Mouse (Mus musculus) heart, embryonic 15.5 days (tissue): ENCODE results near the gene Retreg1. TPM values are rescaled to one million over a fixed set of nuclear protein-coding genes. Genes with fewer than 3 reads are reported as not detected.
"Not testable (repeated sequence)": the region's sequence is repeated elsewhere in the genome, so short reads cannot be mapped to it uniquely, and the experiment has no call there.

ENCODE experiments used
- ATAC-seq: fragments of 200-750 bp; cut with Nextera tagmentation; replicated peaks from 2 replicates; pipeline ENCODE4 v1.8.0; 2017; ENCODE audit warnings: low read depth, moderate TSS enrichment; ENCODE audit not compliant: insufficient number of reproducible peaks, insufficient read depth, low FRiP score
- H3K27ac ChIP-seq: fragments of 300-500 bp; sonication (generic); 2 replicates; pipeline ENCODE4 v1.5.1; 2015; ENCODE audit warnings: mild to moderate bottlenecking, inconsistent platforms
- H3K27me3 ChIP-seq: fragments of 300-500 bp; sonication (generic); 2 replicates; pipeline ENCODE4 v1.6.1; 2015; ENCODE audit warnings: inconsistent platforms
- H3K36me3 ChIP-seq: fragments of 300-500 bp; sonication (generic); 2 replicates; pipeline ENCODE4 v1.6.1; 2015; ENCODE audit warnings: mild to moderate bottlenecking, inconsistent platforms
- H3K4me1 ChIP-seq: fragments of 300-500 bp; sonication (generic); replicated peaks from 2 replicates; pipeline ENCODE4 v1.6.1; 2015; ENCODE audit warnings: inconsistent platforms
- H3K4me2 ChIP-seq: fragments of 300-500 bp; sonication (generic); 2 replicates; pipeline ENCODE4 v1.6.1; 2015; ENCODE audit warnings: inconsistent platforms, mild to moderate bottlenecking, moderate library complexity
- H3K4me3 ChIP-seq: fragments of 300-500 bp; sonication (generic); 2 replicates; pipeline ENCODE4 v1.5.1; 2015; ENCODE audit warnings: mild to moderate bottlenecking, inconsistent platforms
- H3K9ac ChIP-seq: fragments of 300-500 bp; sonication (generic); 2 replicates; pipeline ENCODE4 v1.6.1; 2015; ENCODE audit warnings: mild to moderate bottlenecking, inconsistent platforms
- H3K9me3 ChIP-seq: fragments of 300-500 bp; sonication (generic); replicated peaks from 2 replicates; pipeline ENCODE4 v1.6.1; 2016; ENCODE audit warnings: inconsistent platforms
- WGBS: fragments of 180-500 bp; shearing (Covaris S2); methylation state at CpG from one replicate; pipeline ENCODE4 v1.1.7; 2015; ENCODE audit warnings: mixed read lengths; 5-methylcytosine and 5-hydroxymethylcytosine counted together
- polyA plus RNA-seq: library from polyadenylated mRNA; unstranded; fragments of >200 nt; fragmentation: Nextera tagmentation; extraction: Ambion mirVana; gene quantifications from 2 replicates; pipeline ENCODE4 v1.2.1, GENCODE M21; 2015

Retreg1 gene
- polyA plus RNA-seq, 1 experiment from 2014 or later, result 84.6 TPM

GRCm38 (mm10) chr15:25972758-25973157 is 129.8 kb downstream of the Retreg1 start:
- no peaks in the 10 kb centered on the region for H3K27me3 ChIP-seq
- 80% methylated on average over 5 of the region's 5 CpGs for WGBS
- peaks cover 5% of the 10 kb centered on the region; the same call in 1 of the 2 replicates for H3K4me1 ChIP-seq
- peaks cover 16% of the 10 kb centered on the region for H3K36me3 ChIP-seq
- no peak overlapping the region for H3K4me2 ChIP-seq
- ATAC-seq, result no peak
- H3K9ac ChIP-seq, result no peak overlapping the region
- H3K27ac ChIP-seq, result no peak overlapping the region
- H3K4me3 ChIP-seq, result no peak overlapping the region
- no peaks in the 10 kb centered on the region for H3K9me3 ChIP-seq

- H3K9ac ChIP-seq, result no peak overlapping the region
- 88% methylated on average over 4 of the region's 4 CpGs for WGBS
- H3K4me3 ChIP-seq, result no peak overlapping the region
- no peak for ATAC-seq
- H3K4me1 ChIP-seq, result peaks cover 5% of the 10 kb centered on the region; the same call in 1 of the 2 replicates
- H3K36me3 ChIP-seq, result peaks cover 16% of the 10 kb centered on the region
- H3K9me3 ChIP-seq, result no peaks in the 10 kb centered on the region
- no peaks in the 10 kb centered on the region for H3K27me3 ChIP-seq
- H3K4me2 ChIP-seq, result no peak overlapping the region
- H3K27ac ChIP-seq, result no peak overlapping the region
Measured at GRCm38 (mm10) chr15:25974352-25974751, 131.4 kb downstream of the Retreg1 start.

GRCm38 (mm10) chr15:25975810-25976209 is 132.8 kb downstream of the Retreg1 start:
- H3K36me3 ChIP-seq, result peaks cover 13% of the 10 kb centered on the region
- peaks cover 5% of the 10 kb centered on the region; the same call in 1 of the 2 replicates for H3K4me1 ChIP-seq
- H3K9me3 ChIP-seq, result no peaks in the 10 kb centered on the region
- no peak overlapping the region for H3K9ac ChIP-seq
- WGBS, result 48% methylated on average over 6 of the region's 6 CpGs
- no peak; the same call in 1 of the 2 replicates for ATAC-seq
- no peaks in the 10 kb centered on the region for H3K27me3 ChIP-seq
- no peak overlapping the region for H3K27ac ChIP-seq
- no peak overlapping the region for H3K4me2 ChIP-seq
- H3K4me3 ChIP-seq, result no peak overlapping the region

GRCm38 (mm10) chr15:25983614-25984013 is 140.6 kb downstream of the Retreg1 start:
- Histone ChIP-seq H3K4me2 (peak overlapping the region; percentile 85), H3K9ac (peak overlapping the region; percentile 69), H3K4me3 (peak overlapping the region; percentile 98), H3K36me3 (peaks cover 14% of the 10 kb centered on the region; the same call in 1 of the 2 replicates), H3K4me1 (peaks cover 14% of the 10 kb centered on the region), H3K27ac (peak overlapping the region; percentile 88)
- 19% methylated on average over 6 of the region's 6 CpGs for WGBS
- not testable (repeated sequence) for H3K27me3 ChIP-seq, ATAC-seq, H3K9me3 ChIP-seq

- no peaks in the 10 kb centered on the region for H3K27me3 ChIP-seq
- H3K9me3 ChIP-seq, result no peaks in the 10 kb centered on the region
- H3K36me3 ChIP-seq, result peaks cover 19% of the 10 kb centered on the region; the same call in 1 of the 2 replicates
- H3K27ac ChIP-seq, result peak within 1 kb of the TSS; percentile 88
- peak within 1 kb of the TSS; percentile 89 for H3K9ac ChIP-seq
- H3K4me3 ChIP-seq, result peak within 1 kb of the TSS; percentile 98
- peaks cover 14% of the 10 kb centered on the region for H3K4me1 ChIP-seq
- ATAC-seq, result peak; percentile 96
- H3K4me2 ChIP-seq, result peak within 1 kb of the TSS; percentile 85
- under 1% methylated on average over 57 of the region's 57 CpGs for WGBS
Measured at GRCm38 (mm10) chr15:25984067-25984733, 141.2 kb downstream of the Retreg1 start, which contains the start of gene Zfp622. Zfp622 (plus strand) TSS chr15:25984366.

- under 1% methylated on average over 71 of the region's 71 CpGs for WGBS
- Histone ChIP-seq H3K9ac (peak overlapping the region; percentile 89), H3K4me1 (peaks cover 14% of the 10 kb centered on the region), H3K27ac (peak overlapping the region; percentile 88), H3K4me2 (peak overlapping the region; percentile 85), H3K9me3 (no peaks in the 10 kb centered on the region), H3K36me3 (peaks cover 23% of the 10 kb centered on the region), H3K4me3 (peak overlapping the region; percentile 98), H3K27me3 (no peaks in the 10 kb centered on the region)
- peak; percentile 20; the same call in 1 of the 2 replicates for ATAC-seq
Measured at GRCm38 (mm10) chr15:25984734-25985492, 141.9 kb downstream of the Retreg1 start.

GRCm38 (mm10) chr15:25992992-25993727 is 150.2 kb downstream of the Retreg1 start:
- Histone ChIP-seq H3K27ac (no peak overlapping the region), H3K4me1 (no peaks in the 10 kb centered on the region), H3K4me2 (no peak overlapping the region), H3K9ac (no peak overlapping the region), H3K9me3 (no peaks in the 10 kb centered on the region), H3K36me3 (peaks cover 57% of the 10 kb centered on the region), H3K27me3 (no peaks in the 10 kb centered on the region), H3K4me3 (no peak overlapping the region)
- no peak for ATAC-seq
- 59% methylated on average over 8 of the region's 8 CpGs for WGBS

- Histone ChIP-seq H3K9ac (no peak overlapping the region), H3K9me3 (no peaks in the 10 kb centered on the region), H3K4me2 (no peak overlapping the region), H3K27ac (no peak overlapping the region), H3K36me3 (peaks cover 46% of the 10 kb centered on the region), H3K27me3 (no peaks in the 10 kb centered on the region), H3K4me1 (no peaks in the 10 kb centered on the region), H3K4me3 (no peak overlapping the region)
- ATAC-seq, result no peak
- 49% methylated on average over 2 of the region's 2 CpGs for WGBS
Measured at GRCm38 (mm10) chr15:25995521-25995920, 152.5 kb downstream of the Retreg1 start.

- not testable (repeated sequence) for ATAC-seq, H3K27me3 ChIP-seq, H3K4me3 ChIP-seq, H3K27ac ChIP-seq, H3K9ac ChIP-seq, H3K9me3 ChIP-seq, H3K4me1 ChIP-seq, H3K4me2 ChIP-seq
- 81% methylated on average over 5 of the region's 5 CpGs for WGBS
- H3K36me3 ChIP-seq, result peaks cover 25% of the 10 kb centered on the region; the same call in 1 of the 2 replicates
Measured at GRCm38 (mm10) chr15:25999545-25999944, 156.6 kb downstream of the Retreg1 start.

- H3K9me3 ChIP-seq, result no peaks in the 10 kb centered on the region
- no peak for ATAC-seq
- H3K36me3 ChIP-seq, result no peaks in the 10 kb centered on the region
Measured at GRCm38 (mm10) chr15:26008621-26009020, 165.6 kb downstream of the Retreg1 start.

GRCm38 (mm10) chr15:26012891-26013290 is 169.9 kb downstream of the Retreg1 start:
- Histone ChIP-seq H3K4me2 (no peak overlapping the region), H3K27ac (no peak overlapping the region), H3K4me3 (no peak overlapping the region), H3K36me3 (no peaks in the 10 kb centered on the region), H3K9ac (no peak overlapping the region), H3K4me1 (peaks cover 6% of the 10 kb centered on the region; the same call in 1 of the 2 replicates), H3K27me3 (no peaks in the 10 kb centered on the region), H3K9me3 (no peaks in the 10 kb centered on the region)
- no peak for ATAC-seq
- WGBS, result 71% methylated on average over 4 of the region's 4 CpGs

More at GRCm38 (mm10) chr15:26008621-26009020, 165.6 kb downstream of the Retreg1 start:
- Histone ChIP-seq H3K4me1 (peaks cover 6% of the 10 kb centered on the region; the same call in 1 of the 2 replicates), H3K27ac (no peak overlapping the region), H3K4me2 (no peak overlapping the region), H3K9ac (no peak overlapping the region), H3K4me3 (no peak overlapping the region), H3K27me3 (no peaks in the 10 kb centered on the region)
- 66% methylated on average over 3 of the region's 3 CpGs for WGBS
